In the genomic region with DNA sequence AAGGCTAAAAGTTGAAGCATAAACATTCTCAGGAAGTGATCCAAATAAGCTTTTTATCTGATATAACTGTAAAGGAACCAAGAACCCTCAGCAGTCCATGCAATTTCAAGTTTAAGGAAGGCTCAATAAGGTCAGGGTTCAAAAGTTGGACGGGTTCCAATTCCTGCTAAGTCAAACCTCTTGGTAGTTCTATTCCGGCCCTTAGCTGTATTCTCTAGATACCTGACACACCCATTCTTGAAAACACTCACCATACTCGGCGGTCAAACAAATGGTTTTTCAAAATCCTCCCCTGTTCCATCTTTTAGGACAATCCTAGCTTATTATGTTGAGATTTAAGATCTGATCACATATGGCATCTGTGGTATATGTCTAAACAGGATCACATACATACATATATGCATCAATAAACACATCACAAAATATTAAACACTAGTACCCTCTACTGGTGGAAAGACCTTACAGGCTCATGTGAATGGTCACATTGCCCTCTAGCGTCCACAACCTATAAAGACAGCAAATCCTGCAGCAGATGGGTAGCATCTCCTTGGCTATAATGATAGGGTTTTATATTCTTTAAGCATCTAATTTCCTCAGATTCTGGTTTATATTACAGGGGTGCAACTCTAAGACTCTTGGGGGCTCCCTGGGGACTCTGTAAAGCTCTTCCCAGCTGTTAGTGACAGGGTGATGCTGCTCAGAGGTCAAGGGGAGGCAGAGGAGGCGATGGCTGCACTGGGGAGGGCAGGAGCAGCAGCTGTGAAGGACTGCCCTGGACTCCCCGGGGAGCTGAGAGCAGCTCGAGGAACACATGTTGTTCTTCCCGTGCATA, we compare ENCODE assay signal across 8 mouse cellular contexts. TPM values are rescaled to one million over a fixed set of nuclear protein-coding genes. Genes with fewer than 3 reads are reported as not detected.
DNase-seq lines count a peak whose midpoint lies in the region; ATAC-seq lines count a peak whose summit lies in the region.

No protein-coding gene starts in this region.

- H3K36me3 ChIP-seq in intestine, embryonic 14.5 days (ENCODE audit: control insufficient read depth, insufficient read depth, low read length): peaks cover 40% of the 10 kb centered on the region

- H3K4me3 ChIP-seq in intestine, embryonic 14.5 days (ENCODE audit: low read depth, low read length): no peak overlapping the region

- no peak overlapping the region for H3K9ac ChIP-seq in intestine, embryonic 14.5 days (ENCODE audit: low read length)

- peak; percentile 67 for DNase-seq in T-cell, adult 2 months (ENCODE audit: low spot score)
- peak; percentile 78 for DNase-seq in cerebellum, adult 9-11 months
- DNase-seq in frontal cortex, postnatal 14 days (ENCODE audit: low spot score in 2 of 2): peak; percentile 36 to 65
- peak; percentile 68 for DNase-seq in intestine, embryonic 14.5 days (ENCODE audit: low spot score)
- DNase-seq in left cerebral cortex, postnatal 10 days (ENCODE audit: extremely low spot score in 1 of 2, low spot score in 2 of 2): peak; percentile 65 to 75
- DNase-seq in right cerebral cortex, adult 2 months (ENCODE audit: low spot score in 2 of 2): peak; percentile 82 to 85
- DNase-seq in urinary bladder, postnatal 25 days (ENCODE audit: low spot score): peak; percentile 51

- H3K27me3 ChIP-seq in intestine, embryonic 14.5 days (replicated peaks; ENCODE audit: control insufficient read depth, insufficient read depth, low read length): no peaks in the 10 kb centered on the region

- intact Hi-C loops in left cerebral cortex, postnatal 10 days (cut with DNase I): loop anchor here (5.0 kb wide), 4 partner anchors 97 to 542 kb away; partner anchors contain the start of genes Cyb5rl, Mrpl37, Ssbp3 and Ttc22

- ATAC-seq in intestine, embryonic 14.5 days (replicated peaks; ENCODE audit: low FRiP score, low TSS enrichment, low read depth): peak; percentile 68; the same call in 1 of the 2 replicates
- peak; percentile 86 for ATAC-seq in megakaryocyte-erythroid progenitor cell, adult 5-6 weeks (replicated peaks; ENCODE audit: low FRiP score, low TSS enrichment, poor library complexity, severe bottlenecking)

- WGBS in intestine, embryonic 14.5 days: 49% methylated on average over 9 of the region's 9 CpGs

- 0 out of 2 replicates have a peak, but pooled peaks cover 4% of the 10 kb centered on the region for H3K4me1 ChIP-seq in intestine, embryonic 14.5 days (replicated peaks; ENCODE audit: control insufficient read depth, insufficient read depth, low read length)

- no peak overlapping the region for H3K27ac ChIP-seq in intestine, embryonic 14.5 days (ENCODE audit: low read depth)

- no peak overlapping the region for H3K4me2 ChIP-seq in intestine, embryonic 14.5 days (ENCODE audit: low read length)

- H3K9me3 ChIP-seq in intestine, embryonic 14.5 days (ENCODE audit: control insufficient read depth, low read length): no peaks in the 10 kb centered on the region

RNA-seq across cellular contexts. Expression of gene Tmem59, which starts 14.2 kb away (rescaled TPM):
- polyA plus RNA-seq in intestine, embryonic 14.5 days (2014; fragmentation: Nextera tagmentation; extraction: Ambion mirVana): 346 and 367 TPM in 2 replicates
- 100 to 1,000 TPM; 168 to 176 TPM for total RNA-seq in left cerebral cortex, postnatal 10 days (2021)
- total RNA-seq in megakaryocyte-erythroid progenitor cell, adult 5-6 weeks (2014; fragmentation: Nextera tagmentation): 75.0 and 79.1 TPM in 2 replicates
- 66.1 and 102 TPM in 2 replicates for total RNA-seq in megakaryocyte-erythroid progenitor cell, adult 5-6 weeks (2017)

RNA-seq across cellular contexts. Expression of gene Tceanc2, which starts 14.9 kb away (rescaled TPM):
- 18.0 and 18.9 TPM in 2 replicates for polyA plus RNA-seq in intestine, embryonic 14.5 days (2014; fragmentation: Nextera tagmentation; extraction: Ambion mirVana)
- total RNA-seq in left cerebral cortex, postnatal 10 days (2021): 10 to 100 TPM; 18.5 to 22.0 TPM
- total RNA-seq in megakaryocyte-erythroid progenitor cell, adult 5-6 weeks (2014; fragmentation: Nextera tagmentation): 7.1 and 18.4 TPM in 2 replicates
- total RNA-seq in megakaryocyte-erythroid progenitor cell, adult 5-6 weeks (2017): 20.2 and 23.5 TPM in 2 replicates

RNA-seq across cellular contexts. Expression of gene Ldlrad1, which starts 45.0 kb away (rescaled TPM):
- polyA plus RNA-seq in intestine, embryonic 14.5 days (2014; fragmentation: Nextera tagmentation; extraction: Ambion mirVana): not detected in 2 replicates
- total RNA-seq in left cerebral cortex, postnatal 10 days (2021): not detected
- total RNA-seq in megakaryocyte-erythroid progenitor cell, adult 5-6 weeks (2014; fragmentation: Nextera tagmentation): 0.57 TPM in 1 of 2 replicates, not detected in the other
- total RNA-seq in megakaryocyte-erythroid progenitor cell, adult 5-6 weeks (2017): not detected in 2 replicates
